Mouse (Mus musculus) hindbrain, embryonic 11.5 days (tissue): ENCODE measurements around the gene Paqr7. TPM values are rescaled to one million over a fixed set of nuclear protein-coding genes. Genes with fewer than 3 reads are reported as not detected.
"Not testable (repeated sequence)": the region's sequence is repeated elsewhere in the genome, so short reads cannot be mapped to it uniquely, and the experiment has no call there.

ENCODE experiments used
- ATAC-seq: fragments of 200-750 bp; cut with Nextera tagmentation; 2 replicates; pipeline ENCODE4 v1.8.0; 2017; ENCODE audit warnings: mild to moderate bottlenecking, moderate TSS enrichment, moderate library complexity; ENCODE audit not compliant: low FRiP score
- DNase-seq: peaks from one replicate; pipeline ENCODE4 v3.0.0-alpha.2; 2015; ENCODE audit warnings: low spot score
- H3K27ac ChIP-seq: fragments of 300-500 bp; sonication (generic); 2 replicates; pipeline ENCODE4 v1.5.1; 2014; ENCODE audit warnings: mild to moderate bottlenecking, low read depth, low read length
- H3K27me3 ChIP-seq: fragments of 300-500 bp; sonication (generic); 2 replicates; pipeline ENCODE4 v1.6.1; 2014; ENCODE audit warnings: mild to moderate bottlenecking, low read length, moderate library complexity, mixed read lengths; ENCODE audit not compliant: control insufficient read depth, insufficient read depth
- H3K36me3 ChIP-seq: fragments of 300-500 bp; sonication (generic); 2 replicates; pipeline ENCODE4 v1.6.1; 2014; ENCODE audit warnings: mild to moderate bottlenecking, low read length, moderate library complexity, mixed read lengths; ENCODE audit not compliant: control insufficient read depth, insufficient read depth
- H3K4me1 ChIP-seq: fragments of 300-500 bp; sonication (generic); replicated peaks from 2 replicates; pipeline ENCODE4 v1.6.1; 2014; ENCODE audit warnings: low read length, mixed read lengths; ENCODE audit not compliant: control insufficient read depth, insufficient read depth
- H3K4me2 ChIP-seq: fragments of 300-500 bp; sonication (generic); replicated peaks from 2 replicates; pipeline ENCODE4 v1.6.1; 2014; ENCODE audit warnings: mild to moderate bottlenecking, low read depth, low read length
- H3K4me3 ChIP-seq: fragments of 300-500 bp; sonication (generic); 2 replicates; pipeline ENCODE4 v1.5.1; 2014; ENCODE audit warnings: low read depth, low read length
- H3K9ac ChIP-seq: fragments of 300-500 bp; sonication (generic); 2 replicates; pipeline ENCODE4 v1.6.1; 2014; ENCODE audit warnings: low read depth, low read length
- H3K9me3 ChIP-seq: fragments of 300-500 bp; sonication (generic); 2 replicates; pipeline ENCODE4 v1.6.1; 2016; ENCODE audit warnings: low read length; ENCODE audit not compliant: control insufficient read depth
- WGBS: fragments of 180-500 bp; shearing (Covaris S2); extraction: QIAGEN DNeasy Blood & Tissue Kit; methylation state at CpG from one replicate; pipeline ENCODE4 v1.1.7; 2014; 5-methylcytosine and 5-hydroxymethylcytosine counted together
- polyA plus RNA-seq: library from polyadenylated mRNA; unstranded; fragments of >200 nt; fragmentation: Nextera tagmentation; extraction: Ambion mirVana; gene quantifications from 2 replicates; pipeline ENCODE4 v1.2.1, GENCODE M21; 2014

The Paqr7 gene
- polyA plus RNA-seq, 1 experiment from 2014 or later: 1.7 TPM

- no peaks in the 10 kb centered on the region for H3K27me3 ChIP-seq
- ATAC-seq (no peak), DNase-seq (no peak)
- H3K27ac ChIP-seq: no peak overlapping the region
- no peaks in the 10 kb centered on the region for H3K36me3 ChIP-seq
- H3K9me3 ChIP-seq: no peaks in the 10 kb centered on the region
- H3K9ac ChIP-seq: no peak overlapping the region
- no peaks in the 10 kb centered on the region for H3K4me1 ChIP-seq
- H3K4me3 ChIP-seq: no peak overlapping the region
- H3K4me2 ChIP-seq: no peak overlapping the region
- WGBS: 87% methylated on average over 11 of the region's 11 CpGs
These were observed 6.4 kb upstream of the Paqr7 start for GRCm38 (mm10) chr4:134489986-134490665.

GRCm38 (mm10) chr4:134491716-134492115, 4.8 kb upstream of the Paqr7 start:
- ATAC-seq: no peak
- no peaks in the 10 kb centered on the region for H3K4me1 ChIP-seq

GRCm38 (mm10) chr4:134494161-134494560, 2.3 kb upstream of the Paqr7 start:
- not testable (repeated sequence) for H3K27me3 ChIP-seq, H3K9ac ChIP-seq, H3K4me2 ChIP-seq, H3K4me3 ChIP-seq, H3K4me1 ChIP-seq, H3K36me3 ChIP-seq, DNase-seq, H3K27ac ChIP-seq, H3K9me3 ChIP-seq, ATAC-seq
- WGBS: 88% methylated on average over 6 of the region's 6 CpGs

More at GRCm38 (mm10) chr4:134491716-134492115, 4.8 kb upstream of the Paqr7 start:
- H3K36me3 ChIP-seq: no peaks in the 10 kb centered on the region
- no peak overlapping the region for H3K27ac ChIP-seq
- H3K4me3 ChIP-seq: no peak overlapping the region
- no peaks in the 10 kb centered on the region for H3K27me3 ChIP-seq
- H3K9me3 ChIP-seq: no peaks in the 10 kb centered on the region
- no peak overlapping the region for H3K4me2 ChIP-seq
- H3K9ac ChIP-seq: no peak overlapping the region
- DNase-seq: no peak
- 89% methylated on average over 6 of the region's 6 CpGs for WGBS

GRCm38 (mm10) chr4:134494780-134495545, 1.5 kb upstream of the Paqr7 start:
- Histone ChIP-seq H3K4me3 (no peak overlapping the region), H3K9ac (no peak overlapping the region), H3K4me1 (no peaks in the 10 kb centered on the region), H3K36me3 (no peaks in the 10 kb centered on the region), H3K4me2 (no peak overlapping the region), H3K27ac (no peak overlapping the region), H3K9me3 (no peaks in the 10 kb centered on the region), H3K27me3 (no peaks in the 10 kb centered on the region)
- ATAC-seq: no peak
- WGBS: 72% methylated on average over 16 of the region's 16 CpGs
- no peak for DNase-seq

- Histone ChIP-seq H3K36me3 (no peaks in the 10 kb centered on the region), H3K4me1 (no peaks in the 10 kb centered on the region), H3K9ac (no peak overlapping the region), H3K4me2 (no peak overlapping the region), H3K27me3 (no peaks in the 10 kb centered on the region), H3K9me3 (no peaks in the 10 kb centered on the region), H3K4me3 (no peak overlapping the region), H3K27ac (no peak overlapping the region)
- WGBS: 70% methylated on average over 5 of the region's 5 CpGs
- DNase-seq (no peak), ATAC-seq (no peak)
These were observed 962 bp upstream of the Paqr7 start for GRCm38 (mm10) chr4:134495546-134495923.

GRCm38 (mm10) chr4:134497223-134497622, 726 bp downstream of the Paqr7 start:
- no peak overlapping the region for H3K27ac ChIP-seq
- no peak for DNase-seq

GRCm38 (mm10) chr4:134497986-134498731, 1.7 kb downstream of the Paqr7 start:
- DNase-seq: no peak

More at GRCm38 (mm10) chr4:134497223-134497622, 726 bp downstream of the Paqr7 start:
- Histone ChIP-seq H3K9me3 (no peaks in the 10 kb centered on the region), H3K4me2 (peak overlapping the region; percentile 98), H3K4me3 (peak overlapping the region; percentile 51), H3K4me1 (no peaks in the 10 kb centered on the region), H3K9ac (peak overlapping the region; percentile 67), H3K27me3 (no peaks in the 10 kb centered on the region), H3K36me3 (no peaks in the 10 kb centered on the region)
- no peak for ATAC-seq
- 9% methylated on average over 6 of the region's 6 CpGs for WGBS

GRCm38 (mm10) chr4:134498983-134499382, 2.5 kb downstream of the Paqr7 start:
- 84% methylated on average over 6 of the region's 6 CpGs for WGBS
- not testable (repeated sequence) for H3K27ac ChIP-seq, H3K4me3 ChIP-seq, H3K27me3 ChIP-seq, H3K4me1 ChIP-seq, H3K36me3 ChIP-seq, H3K9ac ChIP-seq, H3K4me2 ChIP-seq, ATAC-seq, DNase-seq, H3K9me3 ChIP-seq

More at GRCm38 (mm10) chr4:134497986-134498731, 1.7 kb downstream of the Paqr7 start:
- no peak for ATAC-seq
- Histone ChIP-seq H3K4me2 (no peak overlapping the region), H3K36me3 (no peaks in the 10 kb centered on the region), H3K9me3 (no peaks in the 10 kb centered on the region), H3K27ac (no peak overlapping the region), H3K4me1 (no peaks in the 10 kb centered on the region), H3K9ac (no peak overlapping the region), H3K4me3 (no peak overlapping the region), H3K27me3 (no peaks in the 10 kb centered on the region)
- WGBS: 77% methylated on average over 12 of the region's 12 CpGs
